Mouse (Mus musculus) brain, embryonic 18.5 days (tissue): Measurements from ENCODE around the gene Klhl20.
"Not testable (repeated sequence)": the region's sequence is repeated elsewhere in the genome, so short reads cannot be mapped to it uniquely, and the experiment has no call there.

Source experiments
- DNase-seq: peaks from one replicate; pipeline ENCODE4 v3.0.0-alpha.2; 2012; ENCODE audit warnings: low read depth, low spot score

The Klhl20 gene

DNA sequence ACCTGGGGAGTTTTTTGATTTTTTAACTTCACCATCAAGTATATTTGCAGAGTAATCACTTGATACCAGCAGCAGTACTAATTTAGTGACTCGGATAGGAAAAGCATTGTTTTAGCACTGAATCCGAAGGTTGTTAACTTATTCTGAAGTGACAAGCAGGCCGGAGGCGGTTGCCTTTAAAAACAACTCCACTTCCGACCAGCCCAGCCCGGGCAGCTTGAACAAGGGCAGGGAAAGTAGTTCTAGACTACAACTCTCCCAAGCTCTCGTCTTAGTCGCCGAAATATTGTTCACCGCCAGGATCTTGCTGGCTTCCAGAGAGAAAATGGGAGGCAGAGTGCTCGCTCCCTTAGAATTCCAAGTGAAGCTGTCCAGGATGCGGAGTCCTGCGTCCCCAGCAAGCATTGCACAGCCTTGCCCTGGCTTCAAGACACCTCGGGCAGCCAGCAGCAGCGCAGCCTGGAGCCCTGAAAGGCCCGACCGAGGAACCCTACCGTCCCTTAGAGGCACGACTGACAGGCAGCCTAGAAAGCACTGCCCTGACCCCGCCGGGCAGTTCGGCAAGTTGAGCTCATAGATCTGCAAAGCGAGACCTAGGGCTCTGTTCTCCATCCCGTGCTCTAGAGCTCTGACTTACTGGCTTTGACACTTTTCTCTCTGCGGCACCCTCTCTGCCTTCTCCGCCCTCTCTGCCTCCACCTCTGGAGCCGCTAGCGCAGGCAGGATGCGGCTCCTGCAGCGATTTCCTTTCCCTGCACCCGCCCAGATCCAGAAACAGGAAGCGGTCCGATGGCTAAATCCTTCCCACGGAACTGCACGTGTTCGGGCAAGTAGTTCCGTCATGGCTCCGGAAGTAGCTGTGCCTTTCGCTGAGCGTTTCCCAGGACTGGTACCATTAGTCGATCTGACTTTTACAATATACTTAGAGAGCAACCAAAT lies at the start of gene Klhl20:
Gene Klhl20, minus strand, starts transcription at position 786 of the 939 bp plus-strand sequence.
- peak; percentile 91 for DNase-seq

DNA sequence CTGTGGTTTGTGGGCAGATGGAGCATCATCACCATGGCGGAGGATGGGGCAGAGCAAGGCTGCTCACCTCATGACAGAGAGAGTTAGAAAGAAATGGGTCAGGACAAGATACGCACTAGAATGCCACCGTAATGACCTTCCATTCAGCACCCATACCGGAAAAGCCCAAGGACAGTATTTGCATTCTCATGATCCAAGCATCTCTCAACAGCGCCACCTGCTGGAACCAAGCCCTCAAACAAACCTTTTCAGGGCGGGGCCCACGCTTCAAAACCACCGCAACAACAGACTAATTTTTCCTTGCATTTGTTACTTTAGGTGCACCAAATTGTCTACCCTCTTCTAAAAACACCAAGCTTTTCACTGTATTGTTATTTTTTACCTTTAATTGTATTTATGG lies 49.4 kb upstream of the Klhl20 start:
- DNase-seq = no peak

DNA sequence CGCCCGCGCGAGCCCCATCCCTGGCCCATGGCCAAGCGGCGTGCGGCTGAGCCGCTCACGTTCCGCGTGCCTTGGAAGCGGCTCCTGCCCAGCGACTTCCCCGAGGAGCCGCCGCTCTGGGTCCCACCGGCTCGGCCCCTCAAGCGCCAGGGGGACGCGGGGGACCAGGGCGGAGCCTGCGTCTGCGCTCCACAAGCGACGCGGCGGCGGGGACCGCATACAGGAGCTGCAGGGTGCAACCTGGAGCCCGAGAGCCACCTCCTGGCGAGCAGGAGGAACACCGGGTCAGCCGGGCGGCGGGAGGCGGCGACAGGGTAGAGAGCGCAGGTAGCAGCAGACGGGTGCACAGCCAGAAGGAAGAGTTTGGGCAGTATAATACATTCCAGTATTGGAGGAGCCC lies 39.3 kb upstream of the Klhl20 start:
- DNase-seq = no peak

DNA sequence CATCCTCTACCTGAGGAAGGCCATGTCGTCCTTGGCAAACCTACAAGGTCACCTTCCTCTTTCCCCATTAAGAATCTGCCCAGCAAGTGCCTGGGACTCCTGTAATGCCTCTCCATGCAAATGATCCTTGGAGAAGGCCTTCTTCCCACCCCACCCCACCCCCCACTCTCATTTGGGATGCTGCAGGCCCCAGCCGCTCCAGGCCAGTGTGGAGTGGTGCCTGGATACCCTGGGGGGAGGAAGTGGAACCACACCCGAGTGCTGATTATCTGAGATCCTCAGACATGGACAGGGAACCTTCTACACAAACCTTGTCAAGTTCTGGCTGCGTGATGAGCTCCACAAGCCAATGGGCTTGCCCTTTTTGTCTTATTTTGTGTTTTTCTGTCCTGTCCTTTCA lies 29.0 kb upstream of the Klhl20 start:
- no peak for DNase-seq

DNA sequence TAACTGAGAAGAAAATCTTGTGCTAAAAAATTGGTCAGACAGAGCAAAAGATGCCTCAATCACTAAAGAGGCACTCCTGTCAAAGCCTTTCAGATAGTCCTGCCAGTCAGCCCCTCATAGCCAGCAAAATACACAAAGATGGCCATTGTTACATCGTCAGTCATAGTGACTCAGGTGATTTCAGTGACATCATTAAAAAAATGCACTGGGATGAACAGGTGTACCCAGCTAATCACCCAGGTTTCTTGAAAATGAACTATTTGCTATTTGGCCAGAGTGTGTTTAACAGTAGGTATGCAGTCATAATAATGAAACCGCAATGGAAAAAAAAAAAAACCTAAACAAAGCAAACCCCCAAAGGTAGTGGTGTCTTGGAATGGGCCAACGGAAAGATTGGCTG lies 27.9 kb upstream of the Klhl20 start, which contains the start of gene Tex50:
Gene Tex50, minus strand, starts transcription at position 101 of the 400 bp plus-strand sequence.
- no peak for DNase-seq

DNA sequence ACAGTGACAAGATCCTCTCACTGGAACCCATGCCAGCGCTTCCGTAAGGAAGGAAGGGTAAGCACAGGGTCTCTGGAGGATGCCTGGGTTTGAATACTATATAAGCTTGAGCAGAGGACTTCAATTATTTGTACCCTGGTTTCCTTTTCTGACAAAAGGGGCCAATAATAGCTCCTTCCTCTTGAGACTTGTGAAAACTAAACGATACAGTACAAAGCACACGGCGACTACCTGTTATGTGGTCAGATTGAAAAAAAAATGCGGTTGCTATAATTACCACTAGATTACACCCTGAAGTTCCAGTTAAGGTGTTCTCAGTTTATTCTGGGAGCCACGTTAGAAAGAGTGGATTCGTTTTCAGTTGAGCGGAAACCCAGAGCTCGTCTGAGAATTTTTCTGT lies 25.2 kb upstream of the Klhl20 start:
- DNase-seq = no peak

DNA sequence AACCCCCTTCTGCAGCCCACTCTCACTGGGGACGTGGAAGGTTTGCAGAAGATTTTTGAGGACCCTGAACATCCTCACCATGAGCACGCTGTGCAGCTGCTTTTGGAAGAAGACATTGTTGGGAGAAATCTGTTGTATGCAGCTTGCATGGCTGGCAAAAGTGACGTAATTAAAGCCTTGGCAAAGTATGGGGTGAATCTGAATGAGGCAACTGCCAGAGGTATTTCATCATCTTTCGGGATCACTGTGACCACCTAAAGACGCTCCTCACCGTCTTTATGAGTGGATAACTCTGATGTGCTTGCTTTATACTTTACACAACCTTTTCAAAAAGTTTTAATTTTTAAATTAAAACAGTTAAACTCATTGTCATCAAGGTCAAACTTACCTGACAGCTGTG lies 19.8 kb upstream of the Klhl20 start:
- no peak for DNase-seq

DNA sequence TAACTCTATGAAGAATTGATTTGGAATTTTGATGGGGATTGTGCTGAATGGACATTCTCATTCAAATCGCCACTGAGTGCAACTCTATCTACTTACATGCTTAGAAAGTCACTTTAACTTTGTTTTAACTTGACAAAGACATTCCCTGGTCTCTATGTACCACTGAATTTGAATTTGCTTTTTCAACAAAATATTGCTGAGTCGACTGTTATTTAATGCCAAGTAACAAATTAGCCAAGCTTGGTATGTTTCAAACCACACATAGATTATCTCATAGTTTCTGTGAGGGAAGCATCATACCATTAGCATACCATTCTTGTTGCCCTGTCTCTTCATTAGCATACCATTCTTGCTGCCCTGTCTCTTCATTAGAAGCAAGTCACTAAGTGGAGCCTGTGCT lies 16.6 kb upstream of the Klhl20 start:
- DNase-seq = no peak

DNA sequence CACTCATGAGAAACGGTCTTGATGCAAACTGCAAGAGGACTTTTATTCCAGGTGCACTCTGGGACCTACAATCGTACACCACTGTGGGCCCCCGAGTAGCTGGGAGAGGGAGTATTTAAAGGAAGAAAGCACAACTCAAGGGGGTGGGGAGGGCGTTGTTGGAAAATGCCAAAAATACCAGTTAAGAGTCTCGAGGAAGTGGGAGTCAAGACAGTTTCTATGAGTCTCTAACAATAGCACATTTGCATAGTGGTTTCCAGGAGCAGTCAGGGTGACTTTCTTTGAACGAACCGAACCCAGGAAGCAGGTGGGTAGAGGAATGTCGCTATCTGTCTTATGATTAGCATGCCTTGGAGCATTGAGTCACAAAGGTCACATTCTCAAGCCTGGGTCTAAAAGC lies 14.3 kb upstream of the Klhl20 start:
- DNase-seq = not testable (repeated sequence)

DNA sequence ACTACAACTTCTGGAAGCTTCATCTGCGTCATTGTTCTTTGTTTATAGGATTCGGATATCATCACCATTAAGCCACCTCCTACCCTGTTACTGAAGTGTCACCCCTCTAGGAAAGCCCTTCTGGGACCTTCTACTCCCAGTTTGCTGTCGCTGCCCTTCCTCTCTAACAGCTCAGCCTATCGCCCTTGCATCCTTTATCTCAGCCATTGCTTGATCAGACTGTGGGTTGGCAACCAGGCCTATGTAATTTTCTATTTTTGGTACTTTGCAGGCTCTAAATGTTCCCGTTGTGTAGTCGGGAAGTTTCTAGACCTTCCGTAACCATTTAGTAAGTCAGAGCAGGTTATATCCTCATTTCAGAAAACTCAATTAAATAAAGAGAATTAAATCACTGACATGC lies 11.9 kb upstream of the Klhl20 start:
- DNase-seq = no peak

DNA sequence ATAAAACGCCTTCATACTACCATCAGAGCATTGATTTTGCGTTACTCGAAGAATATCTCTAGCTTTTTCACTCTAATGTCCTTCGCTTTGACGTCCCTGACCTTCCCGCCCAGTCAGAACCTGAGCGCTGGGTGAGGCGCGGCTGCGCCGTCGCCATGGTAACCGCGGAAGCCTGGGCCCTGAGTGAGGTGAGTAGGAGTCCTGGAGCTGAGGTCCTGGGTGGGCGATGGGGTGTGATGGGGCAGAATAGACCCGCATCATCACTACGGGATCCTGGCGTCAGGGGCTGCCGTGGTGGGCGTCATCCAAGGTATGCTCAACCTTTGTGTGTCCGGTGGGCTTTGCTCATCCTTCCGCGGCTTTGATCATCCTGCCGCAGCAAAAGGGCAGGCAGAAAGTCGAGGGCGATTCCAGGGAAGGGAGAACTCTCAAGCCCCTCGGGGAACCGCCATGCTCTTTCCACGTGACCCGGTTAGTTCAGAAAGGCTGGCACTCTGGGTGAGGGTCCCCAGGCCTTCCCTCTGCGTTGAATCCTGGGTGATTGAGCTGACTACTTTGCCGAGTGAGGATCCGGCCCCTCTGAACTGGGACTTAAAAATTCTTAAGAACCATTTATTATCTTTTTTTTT lies 11.3 kb upstream of the Klhl20 start, which contains the start of gene Ankrd45:
Gene Ankrd45, plus strand, starts transcription at position 161 of the 629 bp plus-strand sequence.
- DNase-seq = no peak

DNA sequence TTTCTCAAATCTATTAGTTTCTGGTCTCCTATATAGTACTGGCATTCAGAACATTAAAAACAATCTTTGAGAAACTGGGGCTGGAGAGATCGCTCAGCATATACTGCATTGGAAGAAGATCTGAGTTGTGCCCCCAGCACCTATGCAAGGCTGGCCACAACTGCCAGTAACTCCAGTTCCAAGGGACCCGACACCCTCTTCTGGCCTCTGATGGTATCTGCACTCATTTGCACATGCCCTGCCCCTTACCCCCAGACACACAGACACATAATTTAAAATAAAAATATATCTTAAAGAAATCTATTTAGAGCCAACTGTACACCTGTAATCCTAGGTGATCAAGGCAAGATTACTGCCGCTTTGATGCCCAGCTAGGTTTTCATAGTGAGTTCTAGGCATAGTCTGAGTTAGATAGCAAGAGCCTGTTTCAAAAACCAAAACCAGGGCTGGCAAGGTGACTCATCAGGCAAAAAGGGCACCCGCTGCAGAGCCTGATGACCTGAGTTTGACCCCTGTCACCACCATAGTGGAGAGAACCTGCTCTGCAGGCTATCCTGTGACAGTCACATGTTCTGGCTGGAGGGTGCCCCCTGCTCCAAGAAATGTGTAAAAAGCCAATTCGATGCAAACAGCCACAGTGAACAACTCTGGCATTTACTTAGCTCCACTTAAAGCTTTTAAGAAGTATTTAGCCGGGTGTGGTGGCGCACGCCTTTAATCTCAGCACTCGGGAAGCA lies 8.9 kb upstream of the Klhl20 start:
- no peak for DNase-seq

DNA sequence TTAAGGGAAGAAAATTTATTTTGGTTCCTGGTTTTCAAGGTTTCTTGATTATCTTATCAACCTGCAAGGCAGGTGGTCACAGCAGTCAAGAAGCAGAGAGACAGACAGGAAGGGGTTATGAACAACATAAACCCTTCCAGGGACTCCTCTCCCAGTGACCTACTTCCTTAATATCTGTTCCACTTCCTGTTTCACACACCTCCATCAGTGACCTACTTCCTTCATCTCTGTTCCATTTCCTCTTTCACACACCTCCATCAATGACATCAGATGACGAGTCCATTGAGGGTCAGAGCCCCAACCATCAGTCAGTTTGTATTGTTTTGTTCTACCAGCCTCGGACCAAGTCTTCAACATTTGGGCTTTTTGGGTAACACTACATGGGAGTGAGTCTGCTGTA lies 8.2 kb upstream of the Klhl20 start:
- DNase-seq = no peak

DNA sequence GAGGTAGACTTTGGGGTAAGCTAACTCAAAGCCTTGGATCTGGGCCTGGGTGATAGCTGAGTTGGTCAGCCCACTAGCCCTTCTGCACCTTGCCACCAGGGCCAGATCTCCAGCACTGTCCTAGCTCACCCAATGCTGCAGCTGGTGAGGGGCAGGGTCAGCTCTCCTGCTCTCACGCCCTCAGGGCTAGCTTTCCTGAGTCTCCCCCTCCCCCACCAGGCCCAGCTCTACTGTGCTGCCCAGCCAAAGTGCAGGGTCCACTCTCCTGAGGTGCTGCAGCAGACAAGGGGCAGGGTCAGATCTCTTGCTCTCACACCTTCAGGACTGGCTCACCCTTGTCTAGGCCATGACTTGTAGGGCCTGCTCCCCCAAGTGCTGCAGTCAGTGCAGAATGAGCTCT lies 4.8 kb downstream of the Klhl20 start:
- no peak for DNase-seq

DNA sequence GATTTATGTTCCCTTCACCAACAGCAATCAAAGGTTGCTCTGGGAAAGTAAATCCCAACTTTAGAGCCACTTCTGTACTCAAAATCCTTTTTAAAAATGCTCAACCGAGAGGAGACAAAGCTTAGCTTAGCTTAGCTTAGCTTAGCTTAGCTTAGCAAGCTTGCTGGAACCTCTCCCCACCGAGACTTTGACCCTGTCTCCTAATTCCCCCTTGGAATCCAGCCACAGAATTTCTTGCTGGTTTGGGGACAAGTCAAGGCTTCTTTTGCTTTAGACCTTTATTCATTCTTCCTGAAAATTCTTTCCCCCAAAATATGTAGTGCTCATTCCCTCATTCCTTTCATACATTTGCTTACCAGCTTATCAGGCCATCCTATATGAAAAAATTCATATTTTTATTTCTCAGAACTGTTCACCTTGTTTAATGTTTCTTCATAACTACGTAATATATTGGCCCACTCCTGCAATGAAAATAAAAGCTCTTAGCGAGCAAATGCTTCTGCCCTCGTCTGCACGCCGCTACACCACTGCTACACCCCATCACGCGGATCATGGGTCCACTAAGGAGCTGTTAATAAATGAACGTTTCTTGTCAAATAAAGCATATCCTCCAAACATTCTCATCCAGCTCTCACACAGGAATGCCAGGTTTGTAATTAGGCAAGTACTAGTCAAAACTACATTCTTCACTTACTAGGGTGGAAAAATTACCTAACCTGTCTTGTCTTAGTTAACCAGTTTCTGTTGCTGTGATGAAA lies 8.5 kb downstream of the Klhl20 start:
- DNase-seq = no peak

DNA sequence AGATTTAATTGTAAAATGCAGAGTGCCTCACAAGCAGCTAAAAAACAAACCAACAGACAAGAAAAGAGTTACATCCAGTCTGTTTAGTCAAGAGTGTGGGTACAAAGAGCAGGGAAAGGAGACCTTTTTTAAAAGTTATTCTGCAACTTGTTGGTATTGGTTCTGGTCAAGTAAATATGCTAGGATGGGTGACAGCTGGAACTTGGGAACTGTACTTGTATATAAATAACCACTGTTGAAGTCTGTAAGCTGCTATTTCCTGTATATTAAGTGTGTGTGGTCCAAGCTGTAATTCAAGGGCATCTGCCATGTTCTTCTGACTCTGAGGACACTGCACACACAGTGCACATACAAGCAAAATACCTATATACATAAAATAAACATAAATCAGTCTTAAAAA lies 16.7 kb downstream of the Klhl20 start:
- DNase-seq = no peak

DNA sequence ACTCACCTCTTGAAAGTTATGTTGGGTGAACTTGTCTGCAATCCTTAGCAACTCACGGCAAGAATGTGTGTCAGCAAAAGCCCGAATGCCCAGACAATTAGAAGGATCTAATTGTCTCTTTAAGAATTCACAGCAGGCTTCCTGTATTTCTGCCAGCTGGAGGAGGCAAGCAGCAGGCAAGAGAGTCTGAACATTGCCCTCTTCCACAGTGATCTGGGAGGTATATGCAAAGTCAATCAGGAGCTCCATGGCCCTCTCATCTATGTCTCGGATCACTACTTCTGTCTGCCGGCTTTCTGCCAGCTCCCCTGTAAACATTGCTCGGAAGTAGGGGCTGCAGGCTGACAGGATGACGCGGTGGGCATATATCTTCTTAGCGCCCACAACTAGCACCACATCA lies 22.1 kb downstream of the Klhl20 start:
- no peak for DNase-seq

DNA sequence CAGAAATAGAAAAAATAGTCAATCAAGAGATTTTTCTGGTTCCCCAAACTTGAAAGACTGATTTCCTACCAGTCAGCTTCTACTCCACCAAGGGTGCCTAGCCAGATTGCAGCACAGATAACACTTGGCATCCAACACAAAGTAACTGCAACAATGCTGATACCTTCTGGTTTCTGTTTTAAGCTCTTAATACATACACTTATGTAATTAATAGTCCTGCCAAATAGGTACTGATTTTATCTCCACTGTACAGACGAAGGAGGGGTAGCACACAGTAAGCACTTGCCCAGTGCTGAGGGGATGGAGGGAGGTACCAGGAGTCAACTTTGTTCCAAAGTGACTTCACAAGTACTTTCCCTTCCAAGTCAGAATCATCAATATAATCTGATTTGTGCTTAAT lies 27.5 kb downstream of the Klhl20 start:
- no peak for DNase-seq

DNA sequence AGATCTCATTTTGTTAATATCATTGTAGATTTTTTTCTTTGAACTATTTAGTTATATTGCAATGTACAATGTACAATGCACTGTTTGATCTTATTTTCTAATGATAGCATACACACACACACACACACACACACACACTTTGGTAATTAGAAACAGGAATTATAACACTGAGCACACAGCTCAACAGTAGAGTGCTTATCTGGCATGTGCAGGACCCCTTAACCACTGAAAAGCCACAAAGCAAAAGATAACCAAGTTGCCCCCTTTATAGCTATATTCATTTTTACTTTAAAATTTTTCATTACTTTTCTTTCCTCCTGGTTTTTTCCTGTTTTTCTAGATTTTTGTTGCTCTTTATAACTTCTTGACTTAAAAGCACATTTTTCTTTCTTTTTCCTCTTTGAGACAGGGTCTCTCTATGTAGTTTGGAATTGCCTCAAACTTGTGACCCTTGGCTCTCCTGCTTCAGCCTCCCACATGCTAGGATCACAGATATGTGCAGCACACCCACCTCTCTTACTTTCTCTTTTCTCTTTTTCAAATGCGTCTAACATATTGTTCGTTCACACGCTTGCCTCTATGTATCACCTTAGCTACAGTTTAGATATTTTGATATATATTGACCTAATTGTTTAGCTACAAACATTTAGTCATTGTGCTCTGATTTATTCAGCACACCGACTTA lies 31.4 kb downstream of the Klhl20 start:
- no peak for DNase-seq

DNA sequence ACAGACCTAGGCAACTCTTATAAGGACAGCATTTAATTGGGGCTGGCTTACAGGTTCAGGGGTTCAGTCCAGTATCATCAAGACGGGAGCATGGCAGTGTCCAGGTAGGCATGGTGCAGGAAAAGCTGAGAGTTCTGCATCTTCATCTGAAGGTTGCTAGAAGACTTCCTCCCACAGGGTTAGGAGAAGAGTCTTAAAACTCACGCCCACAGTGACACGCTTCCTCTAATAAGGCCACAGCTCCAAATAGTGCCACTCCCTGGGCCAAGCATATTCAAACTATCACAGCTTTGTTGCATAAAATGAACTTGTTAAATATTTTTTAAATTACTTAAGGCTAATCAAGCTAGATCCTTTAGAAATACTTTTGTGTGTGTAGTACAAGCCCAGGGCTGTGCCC lies 54.1 kb downstream of the Klhl20 start:
- DNase-seq = no peak

DNA sequence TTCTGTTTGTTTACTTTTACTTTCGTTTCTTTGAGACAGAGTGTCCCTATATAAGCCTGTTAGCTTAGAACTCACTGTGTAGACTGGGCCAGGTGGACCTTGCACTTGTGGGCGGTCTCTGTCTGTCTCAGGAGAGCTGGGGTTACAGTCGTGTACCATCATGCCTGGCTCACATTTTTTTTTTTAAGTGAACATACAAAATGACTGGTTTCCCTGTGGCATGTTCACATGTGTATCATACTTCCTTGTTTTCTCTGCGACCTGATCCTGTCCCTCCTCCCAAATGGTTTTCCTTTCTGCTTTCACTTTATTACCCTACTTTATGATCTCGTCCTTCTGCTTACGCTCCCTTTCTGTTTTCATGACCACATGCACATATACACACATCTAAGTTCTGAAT lies 55.1 kb downstream of the Klhl20 start:
- DNase-seq = no peak
